Mouse (Mus musculus) bone marrow macrophage, adult 2 months (primary cell): ENCODE results near the gene Dnajc25.
A peak's percentile ranks its signal among the peaks of the same experiment; 100 is the strongest.

Experiments used
- CTCF ChIP-seq: IDR thresholded peaks from 2 replicates; pipeline ENCODE4 v1.5.1; 2012; ENCODE audit warnings: low read depth, mild to moderate bottlenecking, low read length, moderate library complexity
- POLR2A ChIP-seq: IDR thresholded peaks from 2 replicates; pipeline ENCODE4 v1.6.1; 2012; ENCODE audit warnings: mild to moderate bottlenecking, low read depth, low read length, borderline replicate concordance

GRCm38 (mm10) chr4:58999686-59000085 is 4.8 kb downstream of the Dnajc25 start:
- TF ChIP-seq CTCF (peak; percentile 83), POLR2A (no peak)
